ENCODE assay signal across 11 mouse cellular contexts in the genomic region with DNA sequence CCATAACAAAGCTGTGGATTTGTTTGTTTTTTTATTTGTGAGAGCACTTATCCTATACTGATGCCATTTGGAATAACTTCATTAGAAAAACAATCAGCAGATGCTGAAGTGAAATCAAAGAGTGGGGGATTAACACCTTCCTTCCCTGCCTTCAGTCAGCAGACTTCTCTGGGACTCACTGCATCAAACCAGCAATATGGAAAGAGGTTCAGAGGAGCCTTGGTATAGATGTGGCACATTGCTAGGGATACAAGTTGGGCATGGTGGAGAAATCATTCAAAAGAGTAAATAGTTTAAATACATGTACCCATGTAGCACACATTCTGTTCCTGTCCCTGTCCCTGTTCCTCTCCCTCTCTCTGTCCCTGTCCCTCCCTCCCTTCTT.
"Had no signal": no experiment of that assay in that cellular context is flagged by ENCODE, and none has a peak within 500 bp of the region (broad histone marks: within the 10 kb centered on the region; RNA-seq: fewer than 3 reads in every experiment).

No protein-coding gene starts in this region.

- H3K36me3 ChIP-seq: limb, embryonic 15.5 days; liver, embryonic 15.5 days; midbrain, embryonic 12.5 days; neural tube, embryonic 13.5 days had no signal

- H3K4me1 ChIP-seq: limb, embryonic 15.5 days; liver, embryonic 15.5 days; midbrain, embryonic 12.5 days; neural tube, embryonic 13.5 days had no signal

- H3K27me3 ChIP-seq: limb, embryonic 15.5 days; liver, embryonic 15.5 days; midbrain, embryonic 12.5 days; neural tube, embryonic 13.5 days had no signal

- H3K4me2 ChIP-seq: limb, embryonic 15.5 days; liver, embryonic 15.5 days; midbrain, embryonic 12.5 days; neural tube, embryonic 13.5 days had no signal

- H3K9ac ChIP-seq: limb, embryonic 15.5 days; liver, embryonic 15.5 days; midbrain, embryonic 12.5 days; neural tube, embryonic 13.5 days had no signal

- H3K9me3 ChIP-seq: limb, embryonic 15.5 days; liver, embryonic 15.5 days; midbrain, embryonic 12.5 days; neural tube, embryonic 13.5 days had no signal

- H3K4me3 ChIP-seq: limb, embryonic 15.5 days; liver, embryonic 15.5 days; midbrain, embryonic 12.5 days; neural tube, embryonic 13.5 days had no signal

- H3K27ac ChIP-seq: kidney, postnatal 0 days; limb, embryonic 15.5 days; liver, embryonic 15.5 days; midbrain, embryonic 12.5 days; neural tube, embryonic 13.5 days had no signal

- DNase-seq: kidney, adult 11 months; kidney, adult 9 months; kidney, postnatal 36 days; layer of hippocampus, adult 9-11 months; layer of hippocampus, postnatal 36 days; thymus, postnatal 4 days had no signal
